Mouse (Mus musculus): Measurements from ENCODE around the gene D7Ertd443e.

GRCm38 (mm10) chr7:134240579-134240978 is 144.9 kb downstream of the D7Ertd443e start:
- TF ChIP-seq CTCF (IDR thresholded peaks at IDR 0.05; ENCODE audit: low read depth) (no peak), EP300 (optimal IDR thresholded peaks at IDR 0.05) (no peak)

Measured in stomach, postnatal 0 days (tissue).